Mouse (Mus musculus): ENCODE measurements around the gene Prickle1.

GRCm38 (mm10) chr15:93581736-93582135 lies 14.0 kb downstream of the Prickle1 start:
- TF ChIP-seq SRF (IDR thresholded peaks at IDR 0.05; ENCODE audit: control insufficient read depth, insufficient read length, low read depth) (no peak), REST (IDR thresholded peaks at IDR 0.05; ENCODE audit: insufficient read depth, insufficient read length) (no peak), POLR2A (IDR thresholded peaks at IDR 0.05; ENCODE audit: insufficient read length, low read depth) (no peak), E2F4 (IDR thresholded peaks at IDR 0.05; ENCODE audit: insufficient read depth) (no peak), MYOD1 (IDR thresholded peaks at IDR 0.05; ENCODE audit: control insufficient read depth in 1 of 3, insufficient read length in 2 of 3, low read depth in 2 of 3) (no peak), USF1 (IDR thresholded peaks at IDR 0.05; ENCODE audit: low read depth) (no peak), POLR2AphosphoS2 (IDR thresholded peaks at IDR 0.05; ENCODE audit: insufficient read length, low read depth) (no peak), MAX (IDR thresholded peaks at IDR 0.05; ENCODE audit: low read depth) (no peak), MYOG (IDR thresholded peaks at IDR 0.05; ENCODE audit: control insufficient read depth in 1 of 3, insufficient read depth in 1 of 3, insufficient read length in 2 of 3, low read depth in 2 of 3) (no peak)
